Mouse (Mus musculus) heart, postnatal 4 days (tissue): ENCODE measurements around the gene Adamts20. TPM values are rescaled to one million over a fixed set of nuclear protein-coding genes. Genes with fewer than 3 reads are reported as not detected.

Source experiments
- DNase-seq: peaks from one replicate; pipeline ENCODE4 v3.0.0; 2021
- total RNA-seq, 2 experiments: library from RNA; stranded (reverse); gene quantifications; 2 replicates each; pipeline ENCODE4 v1.2.3; 2021

The Adamts20 gene
- total RNA-seq, 2 experiments from 2014 or later = 0.95 to 1.6 TPM

- DNase-seq = no peak
Observed at GRCm38 (mm10) chr15:94339011-94339410, 126.2 kb downstream of the Adamts20 start.

DNA sequence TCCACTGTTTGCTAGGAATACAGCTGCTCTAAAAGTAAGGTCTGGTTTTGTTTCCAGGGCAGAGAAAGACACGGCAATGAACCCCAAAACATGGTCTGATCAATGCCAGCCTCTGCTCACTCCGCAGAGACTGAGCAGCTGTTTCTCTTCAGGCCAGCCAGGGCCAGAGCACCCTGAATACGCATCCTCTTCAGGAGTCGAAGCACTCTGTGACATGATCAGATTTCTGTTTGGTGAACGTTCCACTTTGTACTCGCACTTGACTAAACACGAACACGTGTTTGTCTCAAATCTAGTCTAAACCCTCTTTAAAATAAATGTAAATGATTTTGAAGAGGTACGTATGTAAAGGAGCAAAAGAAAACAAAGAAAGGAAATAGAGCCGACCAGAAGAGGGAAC lies 130.6 kb downstream of the Adamts20 start:
- DNase-seq = no peak

GRCm38 (mm10) chr15:94326626-94327025 lies 138.6 kb downstream of the Adamts20 start:
- DNase-seq = no peak

GRCm38 (mm10) chr15:94325509-94326181 lies 139.6 kb downstream of the Adamts20 start:
- DNase-seq = peak; percentile 84

DNA sequence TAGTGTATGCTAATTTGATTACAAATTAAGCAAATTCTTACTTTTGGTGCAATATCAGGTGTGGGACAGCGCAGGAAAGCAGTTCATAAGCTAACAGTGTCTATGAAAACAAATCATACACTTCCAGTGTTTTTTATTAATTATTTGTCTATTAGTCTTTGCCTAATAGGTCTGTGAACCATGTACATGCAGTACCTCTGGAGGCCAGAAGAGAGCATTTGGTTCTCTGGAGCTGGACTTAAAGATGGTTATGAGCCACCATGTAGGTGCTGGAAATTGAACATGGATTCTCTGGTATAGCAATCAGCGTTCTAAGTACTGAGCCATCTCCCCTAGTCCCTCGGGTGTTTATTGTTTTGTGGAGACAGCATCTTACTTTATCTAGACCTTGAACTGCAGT lies 149.0 kb downstream of the Adamts20 start:
- DNase-seq = no peak

DNA sequence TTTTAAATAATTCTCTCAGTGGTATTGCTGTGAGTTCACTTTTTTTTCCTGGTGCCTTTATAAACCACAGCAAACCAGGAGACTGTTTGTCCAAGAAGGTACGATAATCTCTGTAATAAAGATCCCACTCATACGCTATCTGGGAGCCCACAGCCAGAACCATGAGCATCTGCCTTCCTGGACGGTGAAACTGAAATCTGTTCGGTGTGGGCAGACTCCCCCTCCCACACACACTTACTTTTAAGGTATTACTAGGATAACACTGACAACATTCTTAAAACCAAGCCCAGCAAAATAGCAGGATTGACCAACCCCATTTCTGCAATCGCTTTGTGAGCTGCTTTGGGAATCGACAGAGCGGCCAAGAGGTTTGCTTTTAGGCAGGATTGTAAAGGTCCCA lies 155.5 kb downstream of the Adamts20 start:
- no peak for DNase-seq

DNA sequence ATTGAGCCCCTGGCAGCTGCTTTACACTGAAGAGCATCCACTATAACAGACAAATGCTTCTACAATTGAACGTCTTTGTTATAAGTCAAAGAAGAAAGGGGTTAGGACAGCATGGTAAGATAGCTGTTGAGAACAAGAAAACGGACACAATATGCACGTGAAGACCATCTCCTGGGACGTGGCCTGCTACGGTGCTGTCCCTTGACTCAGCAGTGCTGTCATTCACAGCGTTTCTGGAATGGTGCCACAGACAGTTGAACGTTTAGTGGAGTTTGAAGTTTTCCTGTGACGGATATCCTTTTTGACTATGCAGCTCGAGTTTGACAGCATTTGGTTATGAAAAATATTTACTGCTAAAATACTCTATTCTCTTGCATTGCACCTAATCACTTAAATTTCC lies 157.3 kb downstream of the Adamts20 start:
- DNase-seq = no peak

DNA sequence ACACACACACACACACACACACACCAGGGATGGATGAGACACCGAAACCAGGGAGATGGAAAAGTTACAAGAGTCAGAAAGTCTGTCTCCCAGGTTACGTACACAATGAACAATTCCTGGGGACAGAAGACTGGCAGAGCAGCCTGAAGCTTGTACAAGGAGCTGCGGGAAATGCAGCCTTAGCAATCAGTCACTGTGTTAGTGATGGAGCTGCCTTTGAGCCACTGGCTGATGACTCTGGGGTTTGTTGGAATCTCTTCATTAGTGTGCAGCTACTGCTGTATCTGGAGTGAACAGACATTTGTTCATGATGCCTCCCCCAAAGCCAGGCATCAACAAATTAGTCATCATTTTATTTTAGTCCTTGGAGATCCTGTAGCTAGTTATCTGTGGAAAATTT lies 162.1 kb downstream of the Adamts20 start:
- no peak for DNase-seq

DNA sequence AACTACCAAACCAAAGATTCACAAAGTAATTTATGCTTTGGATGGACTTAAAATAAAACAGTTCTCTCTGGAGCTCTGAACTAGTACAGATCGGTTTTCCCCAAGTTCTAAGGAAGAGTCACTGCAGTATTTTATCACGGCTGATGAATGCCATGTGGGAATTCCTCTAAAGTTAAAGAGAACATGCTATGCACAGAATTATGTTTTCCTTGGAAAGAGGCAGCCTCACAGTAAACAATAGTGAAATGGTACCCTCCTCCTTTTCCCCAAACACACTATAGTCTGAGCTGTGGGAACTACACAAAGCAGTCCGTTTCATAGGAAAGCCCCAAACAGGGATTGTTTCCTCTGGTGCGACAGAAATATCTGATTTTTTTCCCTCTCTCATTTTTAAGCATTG lies 171.1 kb downstream of the Adamts20 start:
- no peak for DNase-seq

DNA sequence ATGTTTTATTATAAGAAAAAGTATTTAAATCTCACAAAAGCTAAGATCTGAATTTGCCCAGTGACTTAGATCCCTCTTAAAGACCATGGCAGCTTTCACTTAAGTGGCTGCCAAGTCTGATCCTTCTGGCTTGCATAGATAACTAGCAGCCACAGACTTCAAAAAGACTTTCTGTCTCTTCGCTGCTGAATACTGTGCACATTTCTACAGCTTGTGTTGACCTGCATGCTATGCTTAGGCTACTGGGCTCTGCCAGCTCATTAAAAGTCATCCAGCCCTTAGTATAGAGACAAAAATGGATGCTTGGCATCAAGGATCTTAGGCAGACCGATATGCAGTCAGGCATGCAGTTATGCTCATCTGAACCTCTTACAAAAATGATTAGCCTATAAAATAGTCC lies 177.2 kb downstream of the Adamts20 start:
- no peak for DNase-seq

DNA sequence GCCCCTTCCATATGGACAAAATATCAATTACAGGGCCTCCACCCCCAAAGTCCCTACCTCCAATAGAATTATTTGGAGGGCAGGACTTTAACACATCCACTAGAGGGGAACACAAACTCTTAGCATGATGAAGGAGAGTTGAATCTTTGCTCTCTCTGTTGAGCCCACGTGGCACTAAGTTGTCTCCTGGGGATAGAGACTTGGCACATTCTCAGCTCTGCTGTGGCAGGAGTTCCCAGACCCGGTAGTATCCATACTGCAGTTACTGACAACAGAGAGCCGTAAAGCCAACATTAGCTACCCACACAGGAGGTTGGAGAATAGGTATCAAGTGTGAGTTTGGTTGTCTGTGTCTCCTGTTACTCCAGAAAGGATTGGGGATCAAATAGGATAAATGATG lies 177.7 kb downstream of the Adamts20 start:
- no peak for DNase-seq

- no peak for DNase-seq
Observed at GRCm38 (mm10) chr15:94276418-94276817, 188.8 kb downstream of the Adamts20 start.

- DNase-seq = peak; percentile 94
Observed at GRCm38 (mm10) chr15:94265630-94266029, 199.6 kb downstream of the Adamts20 start.

DNA sequence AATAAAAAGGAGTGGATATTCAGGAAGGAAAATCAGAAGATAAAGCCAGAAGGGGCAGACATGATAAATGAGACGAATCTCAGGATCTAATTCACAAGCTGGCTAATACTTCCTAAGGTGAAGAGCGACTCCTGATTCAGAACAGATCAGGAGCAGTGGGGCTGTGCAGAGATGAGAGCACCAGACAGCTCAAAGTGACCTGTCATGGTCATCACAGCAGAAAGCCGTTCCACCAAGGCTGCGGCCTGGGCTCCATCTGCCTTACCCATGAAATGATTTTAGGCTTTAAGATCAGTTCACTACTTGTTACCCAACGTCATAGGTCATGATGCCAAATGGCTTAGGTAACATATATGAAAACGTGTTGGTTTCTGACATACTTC lies 200.7 kb downstream of the Adamts20 start:
- no peak for DNase-seq

- DNase-seq = peak; percentile 37
Observed at GRCm38 (mm10) chr15:94263866-94264496, 201.2 kb downstream of the Adamts20 start.

- no peak for DNase-seq
Observed at GRCm38 (mm10) chr15:94263241-94263640, 202.0 kb downstream of the Adamts20 start.

DNA sequence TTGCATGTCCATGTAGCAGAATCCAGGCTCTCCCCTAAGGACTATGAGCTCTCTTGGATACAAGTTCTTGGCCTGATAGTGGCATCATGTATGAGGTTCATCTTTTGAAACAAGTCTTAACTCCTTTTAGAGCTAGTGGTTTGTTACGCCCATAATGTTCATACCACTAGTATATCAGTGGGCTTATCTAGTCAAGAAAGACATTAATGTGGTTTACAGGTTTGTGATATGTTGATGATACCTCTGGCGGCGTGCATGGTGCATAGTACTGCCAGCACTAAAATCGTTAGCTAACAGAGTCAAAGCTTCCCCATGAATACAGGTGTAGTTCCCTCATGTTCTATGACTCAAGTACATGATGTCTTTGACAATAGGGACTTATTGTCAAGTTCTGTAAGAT lies 205.7 kb downstream of the Adamts20 start:
- no peak for DNase-seq

- DNase-seq = no peak
Observed at GRCm38 (mm10) chr15:94255538-94255937, 209.7 kb downstream of the Adamts20 start.

- DNase-seq = peak; percentile 42
Observed at GRCm38 (mm10) chr15:94254861-94255516, 210.2 kb downstream of the Adamts20 start.

DNA sequence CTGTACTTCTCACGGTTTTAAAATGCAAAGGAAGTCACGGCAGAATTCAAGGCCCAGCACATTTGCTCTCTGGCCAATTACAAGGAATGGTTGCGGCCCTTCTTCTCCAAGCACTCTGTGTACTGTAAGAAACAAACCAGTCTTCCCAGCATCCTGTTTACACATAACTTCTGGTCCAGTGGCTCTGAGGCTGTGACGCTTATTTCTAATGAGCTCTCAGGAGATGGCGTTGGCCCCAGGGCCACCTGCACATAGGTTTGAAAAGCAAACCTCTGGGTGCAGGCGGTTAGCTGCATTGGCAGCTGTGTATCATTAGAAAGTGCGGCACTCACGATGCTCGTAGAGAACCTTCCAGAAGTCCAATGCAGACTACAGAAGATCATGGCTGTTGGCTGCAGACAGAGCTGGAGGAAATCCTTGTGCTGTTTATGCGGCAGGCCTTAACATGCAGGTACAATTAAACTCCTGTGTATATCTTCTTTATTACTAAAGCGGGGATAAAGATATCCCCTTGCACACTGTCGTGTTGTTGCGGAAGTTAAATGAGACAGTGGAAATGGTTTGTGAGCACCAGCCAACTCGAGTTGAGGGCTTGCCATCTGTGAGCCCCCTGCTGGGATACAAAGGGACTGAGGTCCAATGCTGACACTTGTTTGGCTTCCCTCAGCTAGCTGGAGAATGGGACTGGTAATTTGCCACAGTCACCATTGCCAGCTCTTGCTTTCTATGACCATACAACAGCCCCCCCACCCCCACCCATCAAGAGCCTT lies 210.9 kb downstream of the Adamts20 start:
- DNase-seq = peak; percentile 55

- DNase-seq = peak; percentile 37
Observed at GRCm38 (mm10) chr15:94252962-94253712, 212.1 kb downstream of the Adamts20 start.

DNA sequence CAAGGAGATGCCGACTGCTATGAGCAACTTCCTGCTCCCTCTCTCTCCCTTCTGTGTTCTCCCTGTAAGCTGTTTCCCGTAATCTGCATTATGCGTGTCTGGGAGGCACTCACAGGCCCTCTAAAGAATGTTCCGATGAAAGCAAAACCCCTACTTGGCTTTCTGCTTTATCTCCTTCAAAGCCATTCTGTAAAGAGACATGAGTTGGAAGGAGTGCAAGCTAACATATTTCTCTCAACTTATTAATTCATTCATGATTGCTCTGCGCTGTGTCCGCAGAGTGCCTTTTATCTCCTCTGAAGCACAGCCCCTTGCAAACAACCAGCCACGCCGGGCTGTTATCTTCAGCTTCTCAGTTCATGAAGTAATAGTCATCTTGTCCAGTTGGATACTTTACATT lies 215.5 kb downstream of the Adamts20 start:
- DNase-seq = peak; percentile 42
